Mouse (Mus musculus) cerebellum, postnatal 10 days (tissue): ENCODE data around the gene Mat1a.

ENCODE experiments used
- DNase-seq, 2 experiments: peaks; one replicate each; pipeline ENCODE4 v3.0.0; 2021; ENCODE audit warnings: mixed read lengths in 2 of 2

Mat1a gene

GRCm38 (mm10) chr14:41104853-41105444 lies at the start of gene Mat1a:
Mat1a (plus strand) TSS chr14:41105035.
- DNase-seq = no peak

DNA sequence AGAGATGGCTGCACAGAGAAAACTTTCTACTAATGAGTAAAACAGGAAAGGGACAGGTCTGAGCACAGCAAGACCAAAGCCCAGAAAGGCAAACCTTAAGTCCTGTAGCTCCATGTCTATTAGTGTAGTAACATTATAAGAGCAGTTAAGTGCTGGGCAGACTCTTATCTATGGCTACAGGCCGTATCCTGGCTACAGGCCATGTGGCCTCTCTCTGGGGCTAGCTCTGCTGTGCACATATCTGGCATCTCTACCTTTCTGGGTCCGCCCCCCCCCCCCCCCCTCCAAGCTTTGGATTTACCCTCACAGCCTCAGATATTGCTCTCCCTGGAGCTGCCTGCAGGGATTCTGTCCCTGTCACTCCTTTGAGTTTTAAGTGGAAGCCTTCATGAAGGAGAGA lies 39.7 kb upstream of the Mat1a start:
- DNase-seq = no peak

GRCm38 (mm10) chr14:41066416-41066815 lies 38.4 kb upstream of the Mat1a start:
- DNase-seq = no peak

DNA sequence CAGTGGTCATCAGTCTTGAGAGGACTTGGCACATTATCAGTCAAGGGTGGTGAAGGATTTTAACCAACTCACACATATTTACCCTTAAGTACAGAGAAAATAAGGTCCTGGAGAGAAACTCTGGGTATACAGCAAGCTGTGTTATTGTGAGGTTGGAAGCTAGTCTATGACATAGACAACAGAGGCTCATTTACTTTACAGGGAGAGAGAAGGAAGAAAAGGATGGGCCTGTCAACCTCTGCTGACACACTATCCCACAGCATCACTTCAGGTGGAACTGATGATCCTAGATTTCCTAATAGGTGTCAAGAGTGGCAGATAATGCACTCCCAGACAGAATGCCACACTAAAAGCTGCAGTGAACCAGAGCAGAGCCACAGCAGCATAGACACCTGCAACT lies 35.7 kb upstream of the Mat1a start, which contains the start of gene Dydc2:
Dydc2 (minus strand) TSS at position 101 of the 400 bp plus-strand sequence.
- DNase-seq = no peak

DNA sequence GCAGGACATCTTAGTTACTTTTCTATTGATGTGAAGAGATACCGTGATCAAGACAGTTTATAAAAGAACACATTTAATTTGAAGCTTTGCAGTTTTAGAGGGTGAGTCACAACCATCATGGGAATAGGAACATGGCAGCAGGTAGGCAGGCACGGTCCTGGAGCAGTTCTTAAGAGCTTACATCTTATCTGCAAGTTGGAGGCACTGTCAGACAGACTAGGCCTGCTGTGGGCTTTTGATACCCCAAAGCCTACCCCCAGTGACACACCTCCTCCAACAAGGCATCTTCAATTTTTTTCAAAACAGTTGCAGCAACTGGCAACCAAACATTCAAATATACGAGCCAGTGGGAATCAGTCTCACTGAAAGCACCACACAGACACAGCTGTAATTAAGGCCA lies 34.5 kb upstream of the Mat1a start:
- no peak for DNase-seq

DNA sequence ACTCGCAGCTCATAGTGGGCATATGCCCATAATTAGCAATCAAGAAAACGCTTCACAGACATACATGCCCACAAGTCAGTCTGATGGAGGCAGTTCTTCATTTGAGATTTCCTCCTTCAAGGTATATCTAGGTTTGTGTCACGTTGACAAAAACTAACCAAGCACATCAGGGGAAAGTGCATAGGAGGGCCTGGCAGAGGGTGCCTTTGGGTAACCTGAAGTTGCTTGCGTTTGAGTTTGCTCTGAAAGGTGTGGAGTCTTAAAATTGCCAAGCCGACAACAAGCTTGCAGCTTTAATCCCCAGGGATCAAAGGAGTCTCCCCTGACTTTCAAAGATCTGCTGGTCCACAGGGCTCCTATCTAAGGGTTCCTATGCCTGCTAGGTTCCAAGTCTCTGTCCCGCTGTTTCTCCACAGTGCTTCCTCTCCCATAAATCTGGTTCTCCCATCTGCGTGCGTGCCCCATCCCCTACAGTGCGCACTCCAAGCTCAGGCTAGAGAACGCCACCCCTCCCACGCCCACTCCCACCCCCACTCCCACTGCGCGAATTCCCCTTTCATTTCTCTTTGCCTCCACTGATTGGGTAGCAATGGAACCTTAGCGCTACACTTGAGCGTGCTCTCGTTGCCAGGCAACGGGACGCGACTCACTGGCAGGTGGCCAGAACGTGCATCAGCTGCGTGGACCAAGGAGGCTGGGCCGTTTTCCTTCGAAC lies 32.4 kb upstream of the Mat1a start, which contains the start of gene Dydc1:
Dydc1 (plus strand) TSS at position 683 of the 715 bp plus-strand sequence.
- peak; percentile 91 to 92 for DNase-seq

- DNase-seq = no peak
These were observed 31.9 kb upstream of the Mat1a start for GRCm38 (mm10) chr14:41072944-41073275.

DNA sequence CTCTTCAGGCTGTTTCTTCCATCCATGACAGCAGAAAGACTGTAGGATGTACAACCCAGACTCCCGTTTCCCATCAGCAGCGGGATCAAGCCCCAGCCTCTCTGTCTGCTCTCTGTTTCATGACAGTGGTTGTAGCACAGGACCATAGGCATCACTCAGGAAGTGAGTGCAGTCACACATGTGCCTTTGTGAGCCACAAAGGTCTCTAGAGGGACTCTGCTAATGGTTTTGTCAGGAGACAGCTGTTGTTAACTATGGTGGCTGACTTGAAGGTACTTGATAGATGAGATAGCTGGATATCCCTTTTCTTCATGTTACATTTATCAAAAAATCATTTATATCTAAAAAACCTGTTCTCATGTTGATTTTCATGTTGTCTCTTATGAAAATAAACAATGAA lies 22.4 kb upstream of the Mat1a start:
- DNase-seq = no peak

- peak; percentile 21 to 36 for DNase-seq
These were observed 17.3 kb upstream of the Mat1a start for GRCm38 (mm10) chr14:41087509-41087908.

GRCm38 (mm10) chr14:41090777-41091176 lies 14.1 kb upstream of the Mat1a start:
- DNase-seq = peak; percentile 44 to 51

DNA sequence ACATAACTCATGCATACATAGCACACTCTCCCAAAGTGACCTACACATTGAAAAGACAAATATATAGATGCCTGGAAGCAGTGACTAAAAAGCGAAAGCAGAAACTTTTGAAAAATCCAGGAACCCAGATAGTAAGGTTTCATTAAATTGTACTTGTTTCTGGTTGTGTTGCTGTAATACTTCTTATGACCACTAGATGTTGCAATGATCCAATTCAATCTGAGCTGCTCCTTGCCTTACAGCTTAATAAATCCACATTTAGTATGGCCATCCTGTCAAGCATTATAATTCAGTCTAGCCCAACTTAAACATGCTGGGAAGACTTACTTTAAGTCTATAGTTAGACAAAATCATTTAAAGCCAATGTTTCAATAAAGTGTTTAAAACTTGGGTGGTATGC lies 10.7 kb upstream of the Mat1a start:
- DNase-seq = peak in 1 of 2 experiments; percentile 12

GRCm38 (mm10) chr14:41096296-41096860 lies 8.5 kb upstream of the Mat1a start:
- DNase-seq = no peak

GRCm38 (mm10) chr14:41098726-41099125 lies 6.1 kb upstream of the Mat1a start:
- DNase-seq = no peak

- no peak for DNase-seq
These were observed 4.1 kb upstream of the Mat1a start for GRCm38 (mm10) chr14:41100712-41101111.

- no peak for DNase-seq
These were observed 3.6 kb upstream of the Mat1a start for GRCm38 (mm10) chr14:41101242-41101641.

DNA sequence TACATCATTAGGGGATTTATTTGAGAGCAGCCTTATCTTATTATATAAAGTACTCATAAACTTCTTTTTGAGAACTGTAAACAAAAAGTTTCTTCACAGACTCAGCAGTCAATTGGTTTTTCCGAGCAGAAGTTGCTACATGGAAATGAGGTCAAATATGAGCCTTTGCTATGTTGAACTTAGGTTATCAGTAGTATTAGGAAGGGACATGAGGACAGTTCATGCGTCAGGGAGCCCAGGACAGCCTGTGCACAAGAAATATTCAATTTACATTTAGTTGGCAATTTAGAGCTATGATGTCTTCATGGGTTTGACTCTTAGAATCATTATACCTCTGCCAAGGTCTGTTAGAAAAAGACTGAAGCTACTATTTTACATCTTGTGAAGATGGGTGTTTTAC lies 2.6 kb upstream of the Mat1a start:
- no peak for DNase-seq

GRCm38 (mm10) chr14:41111031-41111668 lies 6.3 kb downstream of the Mat1a start:
- DNase-seq = no peak

- no peak for DNase-seq
These were observed 8.1 kb downstream of the Mat1a start for GRCm38 (mm10) chr14:41112944-41113343.

DNA sequence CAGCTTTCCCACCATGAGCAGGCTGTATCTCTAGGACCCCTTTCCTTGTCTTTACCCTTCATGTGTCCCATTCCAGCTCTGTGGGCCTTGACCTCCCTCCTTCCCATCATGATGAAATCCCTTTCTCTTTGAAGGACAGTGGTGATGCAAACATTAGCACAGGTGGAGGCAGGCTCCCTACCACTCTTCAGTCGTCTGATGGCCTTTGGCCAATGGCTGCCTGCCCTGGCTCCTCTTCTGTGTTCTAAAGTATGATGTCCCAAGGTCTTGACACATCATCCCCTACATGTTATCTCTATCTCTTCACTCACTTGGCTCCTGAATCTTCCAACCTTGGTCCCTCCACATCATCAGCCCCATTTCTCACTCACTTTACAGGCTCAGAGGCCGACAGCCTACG lies 11.4 kb downstream of the Mat1a start:
- peak; percentile 77 to 81 for DNase-seq

DNA sequence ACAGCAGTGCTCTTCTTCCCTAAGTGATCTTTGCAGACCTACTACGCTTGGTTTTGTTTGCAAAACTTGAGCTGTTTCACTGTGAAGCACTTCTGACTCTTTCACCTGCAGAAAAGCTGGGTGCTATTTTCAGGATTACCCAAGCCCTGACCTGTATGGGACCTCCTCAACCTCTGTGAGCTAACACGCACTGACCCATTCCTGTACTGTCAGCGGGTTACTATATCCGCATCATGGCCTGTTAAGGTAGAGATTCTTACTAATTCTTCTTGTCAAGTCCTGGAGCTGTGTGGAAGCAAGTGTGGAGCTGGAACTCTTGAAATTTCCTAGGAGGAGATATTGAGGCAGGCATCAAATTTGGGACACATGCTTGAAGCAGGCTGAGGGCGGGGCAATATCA lies 19.8 kb downstream of the Mat1a start:
- DNase-seq = no peak

- peak; percentile 25 to 43 for DNase-seq
These were observed 23.2 kb downstream of the Mat1a start for GRCm38 (mm10) chr14:41127997-41128396.

- DNase-seq = no peak
These were observed 26.7 kb downstream of the Mat1a start, which contains the start of gene Sftpa1 for GRCm38 (mm10) chr14:41131540-41131939. Sftpa1 (plus strand) TSS chr14:41131782.

- DNase-seq = no peak
These were observed 32.2 kb downstream of the Mat1a start for GRCm38 (mm10) chr14:41137006-41137405.

DNA sequence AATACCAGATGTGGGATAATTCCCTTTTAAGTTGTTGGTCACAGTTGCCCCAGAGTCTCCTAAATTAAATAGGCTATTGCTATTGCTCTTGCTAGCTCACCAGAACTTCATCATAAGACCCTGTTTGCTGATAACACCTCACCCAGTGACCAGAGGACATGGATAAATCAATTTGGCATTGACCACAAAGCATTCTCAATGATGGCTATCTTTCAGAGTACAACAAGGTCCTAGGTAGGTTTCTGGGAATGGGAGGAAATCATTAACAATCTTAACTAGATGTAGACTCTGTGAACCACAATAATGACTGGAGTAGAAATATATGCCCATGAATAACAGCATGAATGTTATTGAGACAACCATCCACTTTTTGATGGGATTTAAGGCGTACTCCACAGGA lies 35.9 kb downstream of the Mat1a start:
- DNase-seq = no peak
